Mouse (Mus musculus) limb, embryonic 12.5 days (tissue): ENCODE measurements at regions not wholly inside any gene's neighbourhood (a gene's known extent, or its start where the extent isn't known, plus 50 kb on each side); places are given as distances from the start of the nearest gene placed in this dataset.

Source experiments
- ATAC-seq: fragments of 200-750 bp; cut with Nextera tagmentation; 2 replicates; pipeline ENCODE4 v1.8.0; 2017; ENCODE audit warnings: low read depth, moderate TSS enrichment; ENCODE audit not compliant: insufficient number of reproducible peaks, insufficient read depth, low FRiP score, low TSS enrichment
- H3K27ac ChIP-seq: fragments of 300-500 bp; sonication (generic); 2 replicates; pipeline ENCODE4 v1.5.1; 2016; ENCODE audit warnings: mild to moderate bottlenecking, moderate library complexity
- H3K27me3 ChIP-seq: fragments of 300-500 bp; sonication (generic); 2 replicates; pipeline ENCODE4 v1.6.1; 2016; ENCODE audit warnings: mild to moderate bottlenecking, moderate library complexity
- H3K36me3 ChIP-seq: fragments of 300-500 bp; sonication (generic); 2 replicates; pipeline ENCODE4 v1.6.1; 2016; ENCODE audit warnings: mild to moderate bottlenecking, moderate library complexity
- H3K4me1 ChIP-seq: fragments of 300-500 bp; sonication (generic); replicated peaks from 2 replicates; pipeline ENCODE4 v1.6.1; 2016
- H3K4me2 ChIP-seq: fragments of 300-500 bp; sonication (generic); 2 replicates; pipeline ENCODE4 v1.6.1; 2016; ENCODE audit warnings: mild to moderate bottlenecking, moderate library complexity
- H3K4me3 ChIP-seq: fragments of 300-500 bp; sonication (generic); replicated peaks from 2 replicates; pipeline ENCODE4 v1.5.1; 2016; ENCODE audit warnings: mild to moderate bottlenecking
- H3K9ac ChIP-seq: fragments of 300-500 bp; sonication (generic); replicated peaks from 2 replicates; pipeline ENCODE4 v1.6.1; 2016; ENCODE audit warnings: mild to moderate bottlenecking, moderate library complexity
- H3K9me3 ChIP-seq: fragments of 300-500 bp; sonication (generic); 2 replicates; pipeline ENCODE4 v1.6.1; 2016; ENCODE audit warnings: mild to moderate bottlenecking, moderate library complexity
- WGBS: fragments of 180-500 bp; shearing (Covaris S2); methylation state at CpG from one replicate; pipeline ENCODE4 v1.1.7; 2016; 5-methylcytosine and 5-hydroxymethylcytosine counted together

GRCm38 (mm10) chr8:116043381-116043780, 335.8 kb upstream of the Maf start:
- Histone ChIP-seq H3K4me3 (no peak overlapping the region), H3K27me3 (no peaks in the 10 kb centered on the region), H3K9me3 (no peaks in the 10 kb centered on the region), H3K9ac (no peak overlapping the region), H3K4me1 (no peaks in the 10 kb centered on the region), H3K27ac (no peak overlapping the region), H3K4me2 (no peak overlapping the region), H3K36me3 (no peaks in the 10 kb centered on the region)
- 85% methylated on average over 4 of the region's 4 CpGs for WGBS
- ATAC-seq = no peak

- H3K9ac ChIP-seq = no peak overlapping the region
- H3K27ac ChIP-seq = no peak overlapping the region
- no peaks in the 10 kb centered on the region for H3K9me3 ChIP-seq
- no peak for ATAC-seq
- no peaks in the 10 kb centered on the region for H3K4me1 ChIP-seq
- H3K27me3 ChIP-seq = no peaks in the 10 kb centered on the region
- H3K4me3 ChIP-seq = no peak overlapping the region
- WGBS = 93% methylated on average over 10 of the region's 10 CpGs
- no peak overlapping the region for H3K4me2 ChIP-seq
- no peaks in the 10 kb centered on the region for H3K36me3 ChIP-seq
Measured at GRCm38 (mm10) chr8:116030966-116031365, 323.4 kb upstream of the Maf start.

DNA sequence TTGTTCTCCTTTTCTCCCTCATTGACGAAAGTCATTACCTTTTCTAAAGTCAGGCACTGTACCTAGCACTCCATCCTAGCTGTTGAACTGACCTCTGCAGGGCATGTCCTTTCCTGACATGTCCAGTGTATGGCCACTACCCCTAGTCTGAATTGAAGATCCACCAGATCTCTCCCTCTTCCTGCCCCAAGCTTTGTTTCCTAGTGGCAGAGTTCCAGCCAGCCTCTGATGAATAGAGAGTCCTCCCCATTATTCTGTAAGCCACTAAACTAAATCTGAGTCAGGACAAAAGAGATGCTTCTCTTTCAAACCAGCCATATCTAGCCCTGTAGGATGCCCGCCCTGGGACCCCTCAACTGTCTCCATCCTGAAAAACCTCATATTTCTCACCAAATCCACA, 317.7 kb upstream of the Maf start:
- no peak overlapping the region for H3K9ac ChIP-seq
- no peak overlapping the region for H3K4me2 ChIP-seq
- no peaks in the 10 kb centered on the region for H3K9me3 ChIP-seq
- ATAC-seq = no peak
- no peak overlapping the region for H3K4me3 ChIP-seq
- no peaks in the 10 kb centered on the region for H3K27me3 ChIP-seq
- H3K36me3 ChIP-seq = no peaks in the 10 kb centered on the region
- H3K27ac ChIP-seq = no peak overlapping the region
- H3K4me1 ChIP-seq = no peaks in the 10 kb centered on the region
- 84% methylated on average over 2 of the region's 2 CpGs for WGBS

DNA sequence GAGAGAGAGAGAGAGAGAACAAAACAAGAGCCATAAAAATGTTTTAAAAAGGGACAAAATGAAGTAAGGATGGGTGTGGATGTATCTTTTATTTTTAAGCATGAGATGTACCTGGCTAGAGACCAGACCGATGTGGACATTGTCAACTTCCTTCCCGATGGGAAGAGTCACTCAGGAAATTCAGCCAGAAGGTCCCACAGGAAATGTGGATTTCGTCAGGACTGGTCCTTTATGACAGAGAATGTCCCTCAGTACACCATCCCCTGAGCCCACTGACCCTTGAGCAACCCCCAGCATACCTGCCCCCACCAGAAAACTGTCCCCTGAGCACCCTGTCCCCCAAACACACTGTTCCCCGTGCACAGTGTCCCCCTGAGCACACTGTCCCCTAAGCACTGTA, 317.2 kb upstream of the Maf start:
- H3K27me3 ChIP-seq = no peaks in the 10 kb centered on the region

GRCm38 (mm10) chr8:116021691-116022090, 314.1 kb upstream of the Maf start:
- no peaks in the 10 kb centered on the region for H3K27me3 ChIP-seq
- H3K4me1 ChIP-seq = no peaks in the 10 kb centered on the region
- no peak overlapping the region for H3K9ac ChIP-seq
- no peak overlapping the region for H3K27ac ChIP-seq
- no peak overlapping the region for H3K4me3 ChIP-seq
- no peaks in the 10 kb centered on the region for H3K36me3 ChIP-seq
- H3K9me3 ChIP-seq = no peaks in the 10 kb centered on the region
- ATAC-seq = no peak
- no peak overlapping the region for H3K4me2 ChIP-seq

More for the DNA sequence above, 317.2 kb upstream of the Maf start:
- no peak overlapping the region for H3K4me3 ChIP-seq
- WGBS = 86% methylated on average over 4 of the region's 4 CpGs
- no peaks in the 10 kb centered on the region for H3K36me3 ChIP-seq
- no peak for ATAC-seq
- no peaks in the 10 kb centered on the region for H3K9me3 ChIP-seq
- no peaks in the 10 kb centered on the region for H3K4me1 ChIP-seq
- no peak overlapping the region for H3K9ac ChIP-seq
- H3K4me2 ChIP-seq = no peak overlapping the region
- no peak overlapping the region for H3K27ac ChIP-seq

DNA sequence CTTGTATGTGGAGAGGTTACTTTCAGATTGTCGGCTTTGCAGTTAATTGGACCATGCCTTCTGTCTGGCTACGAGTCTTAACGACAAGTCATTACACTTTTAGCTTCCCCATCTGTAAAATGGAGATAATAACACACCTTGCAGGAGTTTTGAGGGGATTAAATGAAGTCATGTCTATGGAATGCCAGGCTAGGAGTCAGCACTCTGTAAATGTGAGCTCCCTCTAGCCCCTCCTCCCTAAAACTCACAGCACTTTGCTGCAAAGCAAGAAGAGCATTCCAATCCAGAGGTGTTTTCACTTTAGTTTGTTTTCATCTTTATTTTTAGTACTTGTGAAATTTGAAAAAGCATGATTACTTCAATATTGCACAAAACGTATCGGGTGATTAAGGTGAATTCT, 287.7 kb upstream of the Maf start:
- WGBS = 54% methylated on average over 5 of the region's 5 CpGs
- Histone ChIP-seq H3K9ac (no peak overlapping the region), H3K36me3 (no peaks in the 10 kb centered on the region), H3K27me3 (no peaks in the 10 kb centered on the region), H3K27ac (no peak overlapping the region), H3K9me3 (no peaks in the 10 kb centered on the region), H3K4me1 (no peaks in the 10 kb centered on the region; the same call in 1 of the 2 replicates), H3K4me2 (no peak overlapping the region), H3K4me3 (no peak overlapping the region)
- ATAC-seq = no peak

DNA sequence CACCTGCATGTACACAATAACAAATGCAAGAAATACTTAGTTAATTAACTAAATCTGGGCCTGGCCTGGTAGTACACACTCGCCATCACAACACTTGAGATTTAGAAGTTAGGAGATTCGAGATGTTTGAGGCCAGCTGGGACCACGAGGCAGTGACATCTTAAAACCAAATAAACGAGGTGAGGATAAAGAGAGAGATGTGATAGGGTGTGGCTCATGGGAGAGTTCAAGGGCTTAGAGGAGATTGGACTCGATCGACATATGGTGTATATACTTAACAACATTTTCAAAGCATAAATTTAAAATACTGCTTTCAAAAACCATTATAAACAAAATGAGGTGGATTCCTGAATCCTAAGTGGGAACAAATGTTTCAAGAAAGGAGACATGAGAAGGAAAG, 284.4 kb upstream of the Maf start:
- Histone ChIP-seq H3K4me1 (no peaks in the 10 kb centered on the region; the same call in 1 of the 2 replicates), H3K27ac (no peak overlapping the region), H3K9ac (no peak overlapping the region), H3K27me3 (no peaks in the 10 kb centered on the region), H3K9me3 (no peaks in the 10 kb centered on the region), H3K4me2 (no peak overlapping the region), H3K4me3 (no peak overlapping the region), H3K36me3 (no peaks in the 10 kb centered on the region)
- 61% methylated on average over 6 of the region's 6 CpGs for WGBS
- no peak for ATAC-seq

- Histone ChIP-seq H3K9ac (no peak overlapping the region), H3K27me3 (no peaks in the 10 kb centered on the region), H3K27ac (no peak overlapping the region), H3K36me3 (no peaks in the 10 kb centered on the region), H3K4me1 (no peaks in the 10 kb centered on the region), H3K4me3 (no peak overlapping the region), H3K9me3 (no peaks in the 10 kb centered on the region), H3K4me2 (no peak overlapping the region)
- ATAC-seq = no peak
- WGBS = 67% methylated on average over 6 of the region's 6 CpGs
Measured at GRCm38 (mm10) chr8:115983397-115983796, 275.8 kb upstream of the Maf start.

GRCm38 (mm10) chr8:115982326-115982725, 274.7 kb upstream of the Maf start:
- WGBS = 75% methylated on average over 3 of the region's 3 CpGs
- Histone ChIP-seq H3K4me2 (no peak overlapping the region), H3K9ac (no peak overlapping the region), H3K27ac (no peak overlapping the region), H3K9me3 (no peaks in the 10 kb centered on the region), H3K4me1 (no peaks in the 10 kb centered on the region; the same call in 1 of the 2 replicates), H3K36me3 (no peaks in the 10 kb centered on the region), H3K4me3 (no peak overlapping the region), H3K27me3 (no peaks in the 10 kb centered on the region)
- ATAC-seq = no peak

DNA sequence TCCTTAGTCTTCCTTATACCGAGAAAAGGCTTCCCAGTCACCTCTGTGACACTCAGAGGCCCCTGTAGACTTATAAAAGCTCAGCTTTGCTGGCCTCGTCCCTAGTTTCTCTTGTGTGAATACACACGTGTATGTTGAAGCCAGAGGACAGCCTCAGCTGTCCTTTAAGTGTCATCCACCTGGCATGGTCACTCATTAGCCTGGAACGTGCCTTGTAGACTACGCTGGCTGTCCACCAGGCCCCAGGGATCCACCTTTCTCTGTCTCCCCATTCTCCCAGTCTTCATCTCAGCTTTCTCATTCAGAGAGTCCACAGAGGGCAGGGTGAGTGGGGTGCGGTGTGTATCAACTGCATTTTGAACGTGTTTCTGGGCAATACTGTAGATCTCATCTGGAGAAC, 273.8 kb upstream of the Maf start:
- no peak for ATAC-seq

DNA sequence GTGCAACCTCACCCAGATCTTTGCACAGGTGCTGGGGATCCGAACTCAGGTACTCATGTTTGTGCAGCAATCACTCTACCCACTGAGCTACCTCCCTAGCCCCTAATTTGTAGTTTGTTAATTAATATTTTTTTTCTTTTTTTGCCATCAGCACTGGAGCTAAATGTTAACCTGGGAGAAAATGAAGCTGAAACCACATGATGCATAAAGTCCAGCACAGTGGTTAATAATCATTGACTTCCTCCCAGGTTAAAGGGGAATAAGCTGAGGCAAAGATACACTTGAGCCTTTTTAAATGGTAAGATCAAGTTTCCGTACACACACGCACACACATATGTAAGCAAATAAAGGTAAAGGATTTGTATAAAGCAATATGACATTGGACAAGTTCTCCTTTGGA, 273.0 kb upstream of the Maf start:
- Histone ChIP-seq H3K4me2 (no peak overlapping the region), H3K27ac (no peak overlapping the region), H3K36me3 (no peaks in the 10 kb centered on the region), H3K27me3 (no peaks in the 10 kb centered on the region), H3K4me3 (no peak overlapping the region), H3K4me1 (no peaks in the 10 kb centered on the region; the same call in 1 of the 2 replicates), H3K9me3 (no peaks in the 10 kb centered on the region), H3K9ac (no peak overlapping the region)
- 84% methylated on average over 3 of the region's 3 CpGs for WGBS
- no peak for ATAC-seq

More for the DNA sequence above, 273.8 kb upstream of the Maf start:
- H3K27ac ChIP-seq = no peak overlapping the region
- no peak overlapping the region for H3K9ac ChIP-seq
- no peak overlapping the region for H3K4me2 ChIP-seq
- no peaks in the 10 kb centered on the region for H3K36me3 ChIP-seq
- no peaks in the 10 kb centered on the region for H3K27me3 ChIP-seq
- no peaks in the 10 kb centered on the region; the same call in 1 of the 2 replicates for H3K4me1 ChIP-seq
- H3K9me3 ChIP-seq = no peaks in the 10 kb centered on the region
- 82% methylated on average over 7 of the region's 7 CpGs for WGBS
- H3K4me3 ChIP-seq = no peak overlapping the region

- Histone ChIP-seq H3K27me3 (no peaks in the 10 kb centered on the region), H3K4me1 (no peaks in the 10 kb centered on the region; the same call in 1 of the 2 replicates), H3K4me2 (no peak overlapping the region), H3K27ac (no peak overlapping the region), H3K9me3 (no peaks in the 10 kb centered on the region), H3K36me3 (no peaks in the 10 kb centered on the region), H3K4me3 (no peak overlapping the region), H3K9ac (no peak overlapping the region)
- 28% methylated on average over 4 of the region's 4 CpGs for WGBS
- no peak for ATAC-seq
Measured at GRCm38 (mm10) chr8:115977152-115977551, 269.6 kb upstream of the Maf start.
